Mouse (Mus musculus): ENCODE measurements around the gene Ceacam2.
"Not testable (repeated sequence)": the region's sequence is repeated elsewhere in the genome, so short reads cannot be mapped to it uniquely, and the experiment has no call there.

Ceacam2 gene

DNA sequence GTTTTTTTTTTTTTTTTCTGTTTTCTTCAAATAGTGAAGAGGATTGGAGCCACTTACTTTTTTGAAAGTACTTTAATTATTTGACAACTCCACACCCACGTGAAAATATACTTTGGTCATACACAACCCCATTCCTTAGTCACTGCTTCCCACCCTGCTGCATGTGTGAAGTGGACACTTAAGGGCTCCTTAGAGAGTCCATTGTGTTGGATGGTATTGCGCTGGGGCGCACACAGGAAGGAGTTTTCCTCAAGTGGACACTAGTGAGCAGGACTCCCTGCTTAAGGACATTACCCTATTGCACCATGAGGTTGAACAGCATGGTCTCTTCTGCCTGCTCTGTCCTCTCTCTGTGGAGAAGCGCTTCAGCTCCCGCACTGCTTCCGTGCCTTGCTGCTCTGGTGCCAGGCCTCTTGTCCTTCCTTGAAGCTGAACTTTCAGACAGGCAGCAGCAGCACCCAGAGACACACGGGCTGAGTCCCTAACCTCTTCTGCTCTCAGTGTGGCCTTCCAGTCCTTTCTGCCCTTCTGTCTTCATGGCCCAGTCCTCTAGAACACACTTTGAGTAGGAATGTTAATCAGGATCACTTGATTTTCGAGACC is 56.4 kb downstream of the Ceacam2 start:
- no peak for DNase-seq (ENCODE audit: low spot score in 2 of 2)

DNA sequence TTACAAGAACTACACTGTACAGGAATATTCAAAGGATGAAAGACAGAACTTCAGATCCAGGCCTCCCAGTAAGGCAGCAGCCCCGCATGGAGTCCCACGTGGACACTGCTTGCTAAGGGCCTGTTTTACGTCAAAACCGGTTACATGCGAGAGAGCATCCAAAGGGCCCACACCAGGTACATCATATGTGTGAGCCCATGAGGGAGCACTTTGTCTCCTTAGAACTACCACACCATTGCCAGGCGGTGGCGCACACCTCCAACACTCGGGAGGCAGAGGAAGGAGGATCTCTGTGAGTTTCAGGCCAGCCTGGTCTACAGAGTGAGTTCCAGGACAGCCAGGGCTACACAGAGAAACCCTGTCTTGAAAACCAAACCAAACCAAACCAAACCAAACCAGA is 58.9 kb downstream of the Ceacam2 start:
- not testable (repeated sequence) for DNase-seq (ENCODE audit: low spot score in 2 of 2)

DNA sequence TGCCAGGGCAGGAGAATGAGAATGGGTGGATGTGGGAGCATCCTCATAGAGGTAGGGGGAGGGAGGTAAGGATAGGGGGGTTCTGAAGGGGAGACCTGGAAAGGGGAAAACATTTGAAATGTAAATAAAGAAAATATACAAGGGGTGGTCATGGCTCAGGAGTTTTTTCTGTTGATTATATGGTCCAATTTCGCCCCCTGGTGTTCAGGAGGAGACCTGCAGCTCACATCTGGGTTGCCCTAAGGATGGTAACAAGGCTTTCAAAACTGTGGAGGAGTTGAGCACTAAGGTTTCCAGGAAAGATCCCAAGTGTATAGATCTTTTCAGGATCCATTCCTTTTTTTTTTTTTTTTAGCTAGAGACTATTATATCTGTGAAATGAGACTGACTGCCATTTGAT is 60.2 kb downstream of the Ceacam2 start:
- DNase-seq (ENCODE audit: low spot score in 2 of 2) = peak; percentile 17 to 30

DNA sequence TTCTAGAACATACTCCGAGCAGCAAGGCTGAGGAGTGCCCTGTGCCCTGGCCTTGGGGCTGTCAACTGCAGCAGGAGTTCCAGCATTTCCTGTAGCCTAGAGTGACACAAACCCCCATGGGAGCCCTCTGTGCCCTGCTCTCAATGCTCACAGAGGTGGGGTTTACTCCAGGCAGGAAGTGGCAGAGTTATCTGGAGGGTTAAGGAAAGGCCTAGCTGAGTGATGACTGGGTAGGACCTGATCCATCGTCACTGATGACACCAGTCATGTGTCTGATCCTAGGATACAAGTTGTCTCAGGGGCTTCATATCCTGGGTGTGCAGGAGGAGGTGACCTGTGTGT is 61.9 kb downstream of the Ceacam2 start:
- not testable (repeated sequence) for DNase-seq (ENCODE audit: low spot score in 2 of 2)

DNA sequence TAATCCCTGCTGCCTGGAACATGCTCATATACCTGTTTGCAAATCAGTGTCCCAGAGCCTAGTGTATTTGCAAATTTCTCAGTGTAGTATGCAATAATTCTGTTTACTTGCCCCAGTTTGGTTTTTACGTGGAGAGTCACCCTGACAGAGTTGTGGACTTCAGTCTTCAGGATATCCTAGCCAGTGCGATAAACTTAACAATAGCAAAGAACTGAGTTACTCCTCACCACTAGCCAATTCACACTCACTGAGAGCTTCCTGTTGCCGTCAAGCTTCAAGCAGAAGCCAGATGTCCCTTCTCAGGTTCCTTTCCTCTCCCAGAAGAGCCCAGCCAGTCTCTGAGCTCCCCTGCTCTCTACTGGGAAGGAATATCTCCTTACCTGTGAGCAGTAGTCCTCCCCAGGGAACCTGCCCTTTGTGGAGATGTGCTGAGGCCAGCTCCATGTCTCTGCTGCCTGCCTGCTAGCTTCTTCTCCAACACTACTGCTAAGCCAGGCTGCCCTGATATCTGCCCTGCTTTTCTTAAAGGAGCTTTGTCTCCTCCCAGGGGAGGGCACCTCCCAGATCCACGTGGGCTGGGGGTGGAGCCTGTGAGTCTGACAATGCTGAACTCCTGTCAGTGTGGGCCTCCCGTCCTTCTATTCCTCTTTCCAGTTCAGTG is 62.4 kb downstream of the Ceacam2 start, which contains the start of gene Ceacam1:
Gene Ceacam1, minus strand, starts transcription at position 513 of the 661 bp plus-strand sequence.
- DNase-seq (ENCODE audit: low spot score in 2 of 2) = not testable (repeated sequence)

DNA sequence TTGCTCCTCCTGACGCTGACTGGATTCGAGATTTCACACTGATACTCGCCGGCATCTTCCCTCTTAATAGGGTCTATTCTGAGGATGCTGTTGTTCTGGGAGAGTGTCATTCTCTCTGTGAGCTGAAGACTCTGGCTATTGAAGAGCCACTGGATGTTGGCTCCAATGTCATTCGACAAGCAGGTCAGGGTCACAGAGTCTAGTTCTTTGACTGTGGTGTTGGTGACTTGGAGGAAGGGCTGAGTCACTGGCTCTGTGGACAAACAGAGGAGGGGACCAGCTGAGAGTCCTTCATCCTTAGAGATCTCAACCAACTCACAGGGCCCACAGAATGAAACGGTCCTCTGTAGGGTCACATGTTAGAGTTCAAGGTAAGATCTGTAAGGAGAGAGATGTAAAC is 67.8 kb downstream of the Ceacam2 start:
- DNase-seq (ENCODE audit: low spot score in 2 of 2) = not testable (repeated sequence)

Data from frontal cortex, postnatal 36 days (tissue).